Mouse (Mus musculus): ENCODE data around the gene Sik2.
A peak's percentile ranks its signal among the peaks of the same experiment; 100 is the strongest.

Gene Sik2

GRCm38 (mm10) chr9:50918131-50918530 is 90.7 kb downstream of the Sik2 start:
- no peak for DNase-seq (ENCODE audit: low spot score)

GRCm38 (mm10) chr9:50911861-50912515 is 96.9 kb downstream of the Sik2 start:
- no peak for DNase-seq (ENCODE audit: low spot score)

GRCm38 (mm10) chr9:50905321-50905720 is 103.6 kb downstream of the Sik2 start:
- DNase-seq (ENCODE audit: low spot score) = no peak

DNA sequence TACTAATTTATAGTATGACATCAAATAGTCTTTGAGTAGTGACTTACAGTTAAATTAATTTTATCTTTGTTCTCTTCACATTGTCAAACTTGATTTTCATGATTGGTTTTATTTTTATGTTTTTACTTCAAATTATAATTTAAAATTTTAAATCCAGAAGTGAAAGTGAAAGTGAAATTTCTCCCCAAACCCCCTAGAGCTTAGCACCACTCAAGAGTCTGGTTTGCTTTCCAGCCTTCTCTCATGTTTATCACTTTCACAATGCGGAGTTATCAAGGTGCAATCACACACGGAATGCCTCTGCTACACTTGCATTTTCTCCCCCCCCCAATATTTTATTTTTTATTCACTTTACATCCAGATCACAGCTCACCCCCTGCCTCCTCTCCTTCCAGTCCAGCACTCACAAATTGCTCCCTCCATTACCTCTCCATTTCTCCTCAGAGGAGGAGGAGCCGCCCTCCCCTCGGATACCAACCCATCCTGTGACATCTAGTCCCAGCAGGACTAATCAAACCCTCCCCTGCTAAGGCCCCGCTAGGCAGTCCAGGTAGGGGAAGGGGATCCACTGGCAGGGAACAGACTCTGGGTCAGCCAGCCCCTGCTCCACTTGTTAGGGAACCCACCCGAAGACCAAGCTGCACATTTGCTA is 104.6 kb downstream of the Sik2 start:
- no peak for DNase-seq (ENCODE audit: low spot score)

DNA sequence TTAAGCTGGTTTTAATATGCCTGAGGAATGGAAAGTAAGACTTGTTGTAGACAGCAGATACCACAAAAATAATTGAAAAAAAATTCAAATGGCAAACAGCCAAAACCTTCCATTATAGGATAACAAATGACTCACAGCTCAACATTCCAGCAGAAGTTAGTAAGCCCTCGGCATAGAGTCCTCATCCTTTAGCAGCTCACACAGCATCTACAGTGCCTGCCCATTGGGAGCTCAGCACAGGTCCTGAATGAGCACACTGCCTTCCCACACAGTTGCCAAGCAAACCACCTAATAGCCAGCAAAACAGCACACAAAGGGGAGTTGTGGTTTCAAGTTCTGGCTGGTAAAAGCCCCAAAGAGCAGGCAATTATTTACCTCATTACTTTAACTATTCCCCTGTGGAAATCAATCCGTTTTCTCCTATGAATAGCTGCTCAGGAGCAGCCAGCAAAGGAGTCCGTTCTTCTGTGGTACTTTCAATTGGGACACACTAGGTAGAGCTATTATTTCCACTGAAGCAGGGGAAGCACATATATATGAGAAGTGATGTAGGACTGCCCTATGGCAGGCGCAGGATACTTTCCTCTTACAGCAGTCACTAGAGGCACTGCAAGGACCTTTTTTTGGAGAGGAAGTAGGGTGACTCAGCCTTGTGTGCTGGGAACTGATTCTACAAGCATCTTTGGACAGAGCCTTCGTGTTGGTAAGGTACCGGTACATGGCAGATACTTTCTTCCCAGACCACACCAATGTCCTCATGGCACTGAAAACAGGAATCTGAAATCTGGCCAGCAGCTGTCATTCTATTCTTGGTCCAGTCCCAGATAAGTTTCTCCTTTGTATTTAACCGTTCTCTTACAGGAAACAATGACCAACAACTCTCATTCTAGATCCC is 108.6 kb downstream of the Sik2 start:
- no peak for DNase-seq (ENCODE audit: low spot score)

DNA sequence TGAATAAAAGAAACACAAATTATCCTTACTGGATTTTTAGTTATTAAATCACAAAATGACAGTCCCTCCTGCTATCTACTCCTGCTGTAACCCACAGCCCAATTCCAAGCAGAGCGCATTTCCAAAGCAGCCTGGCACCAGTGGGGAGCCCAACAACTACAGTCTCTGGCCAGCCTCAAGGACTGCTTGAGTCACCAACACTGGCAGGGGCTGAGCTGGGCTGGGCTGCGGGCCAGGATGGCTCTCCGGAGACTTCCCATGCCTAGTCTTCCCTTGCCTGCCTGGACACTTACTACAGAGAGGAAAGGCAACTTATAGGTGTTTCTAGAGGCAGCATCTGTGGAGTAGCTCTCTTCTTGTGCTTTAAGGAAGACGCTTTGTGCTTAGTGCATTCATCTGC is 115.2 kb downstream of the Sik2 start:
- DNase-seq (ENCODE audit: low spot score) = no peak

DNA sequence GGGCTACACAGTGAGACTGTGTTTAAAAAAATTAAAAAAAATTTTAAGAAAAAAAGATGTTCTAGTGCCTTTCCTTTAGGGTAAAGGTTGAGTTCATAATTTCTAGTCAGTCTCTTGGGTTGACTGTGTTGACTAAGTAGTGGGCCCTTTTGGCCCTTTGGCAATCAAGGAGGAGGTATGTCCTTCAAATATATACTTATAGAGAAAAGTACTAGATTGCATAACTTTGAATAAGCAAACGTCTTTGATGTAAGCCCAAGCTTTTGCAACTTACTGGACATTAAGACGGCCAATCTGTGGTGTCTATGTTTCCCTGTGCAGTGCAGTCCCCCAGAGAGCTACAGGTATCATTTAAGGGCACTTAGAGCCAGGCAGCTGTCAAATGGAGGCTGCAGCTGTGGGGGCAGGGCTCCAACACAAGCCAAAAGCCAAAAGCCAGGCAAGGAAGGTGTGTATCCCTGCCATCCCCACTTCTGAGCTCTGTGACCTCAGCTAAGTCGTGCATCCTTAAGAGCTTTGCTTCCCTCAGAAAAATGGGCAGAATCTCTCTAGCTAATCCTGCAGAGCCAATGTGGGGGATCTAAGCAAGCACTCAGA is 118.3 kb downstream of the Sik2 start:
- no peak for DNase-seq (ENCODE audit: low spot score)

- DNase-seq (ENCODE audit: low spot score) = no peak
Observed at GRCm38 (mm10) chr9:50889964-50890363, 118.9 kb downstream of the Sik2 start.

- DNase-seq (ENCODE audit: low spot score) = no peak
Observed at GRCm38 (mm10) chr9:50889211-50889610, 119.7 kb downstream of the Sik2 start.

DNA sequence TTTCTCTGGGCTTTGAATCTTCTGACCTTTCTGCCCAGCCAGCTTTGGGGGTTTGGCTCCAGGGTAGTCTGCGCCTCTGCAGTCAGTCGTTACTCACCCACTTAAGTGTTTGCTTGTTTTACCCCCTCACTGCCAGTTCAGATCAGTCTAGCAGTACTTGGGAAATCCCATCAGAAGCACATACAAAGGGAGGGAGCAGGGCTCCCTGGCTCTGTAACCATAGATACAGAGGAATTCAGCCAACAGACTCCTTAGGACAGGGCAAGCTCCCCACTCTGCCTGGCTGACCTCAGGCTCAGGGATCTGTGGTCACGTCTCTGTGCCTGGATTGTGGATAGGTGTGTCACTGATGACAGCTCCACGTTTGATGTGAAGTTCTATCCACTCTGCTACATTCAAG is 121.5 kb downstream of the Sik2 start:
- no peak for DNase-seq (ENCODE audit: low spot score)

DNA sequence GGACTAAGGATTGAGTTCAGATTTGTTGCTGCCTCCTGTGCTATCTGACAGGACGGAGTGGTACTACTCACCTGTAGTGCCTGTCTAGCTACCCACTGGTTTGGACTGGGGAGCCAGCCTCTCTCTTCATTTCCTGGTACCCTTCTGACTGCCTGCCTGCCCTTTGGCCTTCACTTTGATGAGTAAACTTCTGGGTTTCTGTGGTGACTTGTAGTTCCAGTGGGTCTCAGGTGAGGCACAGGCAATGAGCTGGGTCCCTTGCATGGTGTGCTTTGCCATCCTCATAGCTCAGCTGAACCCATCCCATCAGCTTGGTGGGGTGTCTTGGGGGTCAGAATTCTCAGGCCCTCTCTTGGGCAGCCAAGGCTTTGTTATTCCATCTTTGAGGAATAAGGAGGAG is 122.0 kb downstream of the Sik2 start:
- no peak for DNase-seq (ENCODE audit: low spot score)

- DNase-seq (ENCODE audit: low spot score) = no peak
Observed at GRCm38 (mm10) chr9:50885600-50885987, 123.3 kb downstream of the Sik2 start.

GRCm38 (mm10) chr9:50884741-50885599 is 123.9 kb downstream of the Sik2 start:
- DNase-seq (ENCODE audit: low spot score) = peak; percentile 19

DNA sequence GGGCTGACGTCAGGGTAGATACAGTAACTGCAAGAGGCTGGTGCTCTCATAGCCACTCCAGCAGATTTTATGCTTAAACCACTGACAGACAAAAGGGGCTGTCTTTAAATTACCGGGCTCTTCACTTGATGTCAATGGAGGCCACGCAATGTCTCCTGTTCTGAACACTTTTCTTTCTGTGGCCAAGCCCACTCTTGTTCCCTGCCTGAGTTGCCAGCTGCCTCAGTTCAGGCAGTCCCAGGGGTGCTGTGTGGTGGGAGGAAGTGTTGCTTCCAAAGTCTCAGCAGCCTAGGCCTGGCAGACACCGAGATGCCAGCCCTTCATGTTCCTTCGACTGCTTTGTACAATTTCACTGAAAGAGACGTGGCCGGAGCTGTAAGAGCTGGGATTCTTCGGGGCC is 124.8 kb downstream of the Sik2 start:
- DNase-seq (ENCODE audit: low spot score) = no peak

GRCm38 (mm10) chr9:50882183-50882582 is 126.7 kb downstream of the Sik2 start:
- DNase-seq (ENCODE audit: low spot score) = no peak

GRCm38 (mm10) chr9:50877431-50877830 is 131.4 kb downstream of the Sik2 start:
- DNase-seq (ENCODE audit: low spot score) = no peak

DNA sequence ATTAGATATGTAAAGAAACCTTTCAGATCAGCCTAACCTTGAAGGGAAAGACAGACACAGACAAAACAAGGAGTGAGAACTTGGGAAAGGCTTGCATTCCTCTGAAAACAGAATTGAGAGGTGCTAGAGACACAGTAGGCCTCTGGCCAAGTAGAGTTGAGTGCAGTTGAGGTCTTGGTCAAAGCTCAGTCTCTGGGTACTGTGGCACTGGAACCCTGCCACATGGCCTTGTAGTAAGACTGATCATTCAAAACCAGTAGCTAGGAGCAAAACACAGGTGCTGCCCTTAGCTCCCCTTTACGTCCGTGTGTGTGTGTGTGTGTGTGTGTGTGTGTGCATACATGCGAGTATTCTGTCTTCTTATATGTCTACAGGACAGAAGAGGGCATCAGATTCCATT is 132.6 kb downstream of the Sik2 start:
- DNase-seq (ENCODE audit: low spot score) = no peak

GRCm38 (mm10) chr9:50875470-50875869 is 133.4 kb downstream of the Sik2 start:
- no peak for DNase-seq (ENCODE audit: low spot score)

DNA sequence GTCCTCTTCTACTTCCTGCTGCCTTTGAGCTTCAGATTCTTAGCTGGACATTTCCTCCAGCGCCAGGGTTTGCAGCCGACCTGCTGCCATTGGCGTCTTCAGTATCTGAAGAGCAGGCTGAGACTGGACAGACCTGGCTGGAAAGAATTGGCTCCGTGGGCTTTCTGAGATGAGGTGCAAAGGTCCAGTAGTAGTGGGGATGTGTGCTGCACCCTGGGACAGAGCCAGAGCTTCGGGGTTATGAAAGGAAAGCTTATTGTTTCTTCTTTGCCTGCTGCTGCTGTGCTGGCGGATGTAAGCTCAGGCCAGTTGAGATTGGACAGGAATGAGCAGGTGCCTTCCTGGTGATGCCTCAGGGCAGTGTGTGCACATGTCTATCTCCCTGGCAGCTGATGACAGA is 134.8 kb downstream of the Sik2 start:
- DNase-seq (ENCODE audit: low spot score) = no peak

- no peak for DNase-seq (ENCODE audit: low spot score)
Observed at GRCm38 (mm10) chr9:50873210-50873609, 135.7 kb downstream of the Sik2 start.

DNA sequence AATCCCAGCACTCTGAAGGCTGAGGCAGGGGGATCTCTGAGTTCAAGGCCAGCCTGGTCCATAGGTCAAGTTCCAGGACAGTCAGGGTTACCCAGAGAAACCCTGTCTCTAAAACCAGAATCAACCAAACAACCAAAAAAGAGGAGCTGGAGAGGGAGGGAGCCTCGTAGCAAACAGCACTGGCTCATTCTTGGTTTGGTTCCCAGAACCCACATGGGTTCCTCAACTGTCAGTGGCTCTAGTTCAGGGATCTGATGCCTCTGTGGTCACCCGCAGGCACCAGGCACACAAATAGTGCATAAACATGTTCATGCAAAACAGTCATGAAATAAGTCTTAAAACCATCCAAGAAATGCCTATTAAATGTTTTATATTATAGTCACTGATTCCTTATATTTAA is 140.7 kb downstream of the Sik2 start:
- DNase-seq (ENCODE audit: low spot score) = no peak

DNA sequence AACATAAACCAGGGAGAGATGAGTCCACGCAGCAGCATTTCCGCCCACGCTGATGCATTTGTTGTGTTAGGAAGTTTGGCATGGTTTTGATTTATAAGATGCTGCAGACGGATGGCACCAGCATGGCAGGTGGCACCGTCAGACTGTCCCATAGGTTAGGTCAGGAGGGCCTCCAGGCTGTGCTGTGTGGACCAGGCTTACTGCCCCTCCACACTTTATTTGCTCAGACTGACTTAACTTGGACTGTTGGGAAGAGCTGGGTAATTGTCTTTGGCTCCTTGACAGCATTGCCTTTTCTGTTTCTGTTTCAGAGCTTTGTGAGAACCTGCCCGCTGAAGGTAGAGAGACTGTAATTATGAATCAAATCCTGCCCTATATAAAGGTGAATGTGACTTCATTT is 141.9 kb downstream of the Sik2 start:
- DNase-seq (ENCODE audit: low spot score) = no peak

Data from T-cell, adult 2 months (primary cell).